Mouse (Mus musculus): ENCODE results near the gene Rnf38. TPM values are rescaled to one million over a fixed set of nuclear protein-coding genes. Genes with fewer than 3 reads are reported as not detected.

The Rnf38 gene
- polyA plus RNA-seq (2012; rRNA removed): 284 and 293 TPM in 2 replicates

DNA sequence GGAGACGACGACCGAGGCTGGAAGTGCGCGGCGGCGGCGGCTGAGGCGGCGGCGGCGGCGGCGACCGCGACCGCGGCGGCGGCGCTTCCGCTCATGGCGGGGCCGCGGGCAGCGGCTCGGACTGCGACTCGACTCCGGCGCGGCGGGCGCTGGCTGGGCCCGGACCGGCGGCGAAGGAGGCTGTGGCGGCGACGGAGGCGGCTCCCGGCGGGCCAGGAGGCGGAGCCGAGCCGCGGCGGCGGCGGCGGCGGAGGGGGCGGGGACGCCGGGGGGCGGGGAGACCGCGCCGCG is at the start of gene Rnf38:
Gene Rnf38, minus strand, starts transcription at position 77 of the 291 bp plus-strand sequence.
- no peak for DNase-seq (ENCODE audit: low read depth)
- no peak; the same call in 1 of the 2 replicates for TF ChIP-seq POLR2A (IDR thresholded peaks at IDR 0.05; ENCODE audit: borderline replicate concordance, extremely low read depth, insufficient read depth, insufficient read length, poor library complexity, severe bottlenecking)
- TF ChIP-seq CTCF (IDR thresholded peaks at IDR 0.05; ENCODE audit: borderline replicate concordance, extremely low read depth, insufficient read depth, insufficient read length): no peak

DNA sequence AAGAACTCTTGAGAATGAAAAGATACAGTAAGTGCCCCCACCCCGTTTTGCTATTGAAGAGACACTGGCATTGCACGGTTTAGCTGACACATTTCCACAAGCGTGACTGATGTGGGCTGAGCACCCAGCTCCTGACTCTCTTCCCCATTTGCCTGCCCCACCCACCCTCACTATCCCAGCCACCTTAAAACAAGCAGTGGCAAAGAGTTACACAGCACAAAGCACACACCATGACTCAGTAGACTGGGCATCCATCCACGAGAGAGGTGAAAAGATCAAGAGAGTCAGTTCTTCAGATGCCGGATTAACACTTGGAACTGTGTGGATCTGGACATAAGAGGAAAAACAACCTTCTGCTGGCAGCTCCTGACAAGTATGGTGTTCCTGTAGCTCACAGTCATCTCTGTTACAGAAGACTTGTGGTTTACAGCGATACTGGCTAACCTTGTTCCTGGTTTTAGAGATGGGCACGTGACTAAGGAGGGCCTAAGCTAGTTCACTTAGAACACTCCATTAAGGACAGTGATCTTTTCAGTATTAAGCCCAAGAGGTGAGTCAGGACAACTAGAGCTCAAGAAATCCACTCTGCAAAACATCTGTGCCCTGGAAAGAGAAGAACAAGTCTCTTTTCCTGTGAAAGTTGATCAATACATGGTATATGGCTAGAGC is 48.1 kb upstream of the Rnf38 start:
- DNase-seq (ENCODE audit: low read depth): no peak
- TF ChIP-seq POLR2A (IDR thresholded peaks at IDR 0.05; ENCODE audit: borderline replicate concordance, extremely low read depth, insufficient read depth, insufficient read length, poor library complexity, severe bottlenecking): no peak
- TF ChIP-seq CTCF (IDR thresholded peaks at IDR 0.05; ENCODE audit: borderline replicate concordance, extremely low read depth, insufficient read depth, insufficient read length): no peak

DNA sequence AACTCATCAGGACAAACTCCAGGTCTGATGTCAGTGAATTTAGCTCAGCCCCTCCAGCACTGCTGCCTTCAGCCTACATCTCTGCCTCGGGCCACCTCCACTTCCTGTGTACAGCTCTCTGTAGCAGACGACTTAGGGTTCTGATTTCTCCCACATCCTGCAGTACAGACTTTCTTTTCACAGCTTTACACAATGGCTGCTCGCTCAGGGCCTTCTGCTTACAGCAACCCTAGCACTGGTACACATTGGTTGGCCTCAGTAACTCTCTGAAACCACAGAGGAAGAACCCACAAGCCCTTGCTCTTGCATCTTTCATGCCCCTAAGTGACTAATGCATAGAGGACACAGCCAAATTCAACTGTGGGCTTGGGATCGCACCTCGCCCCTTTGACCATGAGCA is 37.5 kb upstream of the Rnf38 start:
- no peak for DNase-seq (ENCODE audit: low read depth)
- TF ChIP-seq CTCF (IDR thresholded peaks at IDR 0.05; ENCODE audit: borderline replicate concordance, extremely low read depth, insufficient read depth, insufficient read length) (no peak), POLR2A (IDR thresholded peaks at IDR 0.05; ENCODE audit: borderline replicate concordance, extremely low read depth, insufficient read depth, insufficient read length, poor library complexity, severe bottlenecking) (no peak)

DNA sequence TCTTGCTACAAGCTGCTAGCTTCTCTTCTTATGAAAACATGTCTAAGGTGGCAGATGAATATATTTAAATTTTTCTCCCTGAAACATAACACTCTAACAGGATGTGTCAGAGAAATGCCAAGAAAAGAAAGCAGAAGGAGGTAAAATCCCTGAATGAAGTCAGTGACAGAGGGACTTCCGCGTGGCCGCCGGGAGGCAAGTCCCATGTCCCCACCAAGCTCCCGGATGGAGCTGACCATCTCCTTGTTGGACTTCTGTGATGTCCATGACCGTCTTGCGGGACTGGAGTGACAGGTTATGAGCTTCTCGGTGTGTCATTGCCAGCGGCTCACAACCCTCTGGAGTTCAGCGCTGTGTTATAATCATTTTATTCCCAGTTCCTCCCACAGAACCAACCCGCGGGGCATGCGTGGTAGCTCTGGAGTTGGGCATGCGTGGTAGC is 35.8 kb upstream of the Rnf38 start:
- DNase-seq (ENCODE audit: low read depth): no peak
- TF ChIP-seq POLR2A (IDR thresholded peaks at IDR 0.05; ENCODE audit: borderline replicate concordance, extremely low read depth, insufficient read depth, insufficient read length, poor library complexity, severe bottlenecking) (no peak), CTCF (IDR thresholded peaks at IDR 0.05; ENCODE audit: borderline replicate concordance, extremely low read depth, insufficient read depth, insufficient read length) (no peak)

DNA sequence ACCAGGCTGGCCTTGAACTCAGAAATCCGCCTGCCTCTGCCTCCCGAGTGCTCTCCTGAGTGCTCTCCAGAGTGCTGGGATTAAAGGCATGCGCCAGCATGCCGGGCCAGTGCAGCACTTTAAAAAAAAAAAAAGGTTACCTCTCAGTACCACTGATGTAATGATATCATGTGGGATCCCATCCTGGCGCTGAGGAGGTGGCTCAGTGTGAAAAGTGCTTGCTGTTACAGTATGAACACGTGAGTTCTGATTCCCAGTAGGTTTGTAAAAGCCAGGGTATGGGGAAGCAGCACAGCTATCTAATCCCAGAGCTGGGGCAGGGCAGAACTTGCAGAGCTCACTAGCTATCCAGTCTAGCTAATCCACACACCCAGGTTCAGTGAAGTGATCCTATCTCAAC is 33.8 kb upstream of the Rnf38 start:
- no peak for DNase-seq (ENCODE audit: low read depth)
- TF ChIP-seq CTCF (IDR thresholded peaks at IDR 0.05; ENCODE audit: borderline replicate concordance, extremely low read depth, insufficient read depth, insufficient read length): no peak

DNA sequence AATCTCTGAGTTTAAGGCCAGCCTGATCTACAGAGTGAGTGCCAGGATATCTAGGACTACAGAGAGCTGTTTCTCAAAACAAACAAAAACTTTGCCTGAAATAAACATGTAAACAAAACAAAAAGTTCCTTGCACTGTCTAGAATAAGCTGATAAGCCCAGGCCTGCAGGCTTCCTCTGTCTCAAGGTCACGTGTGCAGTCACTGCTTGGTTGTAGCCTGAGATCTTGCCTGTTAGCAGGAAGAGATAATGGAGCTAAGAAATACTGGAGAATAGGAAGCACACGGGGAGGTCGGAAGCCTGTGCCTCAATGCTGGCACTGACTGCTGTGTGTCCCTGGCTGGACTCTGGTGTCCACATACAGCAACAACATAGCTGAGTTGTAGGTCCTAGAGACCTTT is 31.9 kb upstream of the Rnf38 start:
- no peak for TF ChIP-seq CTCF (IDR thresholded peaks at IDR 0.05; ENCODE audit: borderline replicate concordance, extremely low read depth, insufficient read depth, insufficient read length)
- TF ChIP-seq POLR2A (IDR thresholded peaks at IDR 0.05; ENCODE audit: borderline replicate concordance, extremely low read depth, insufficient read depth, insufficient read length, poor library complexity, severe bottlenecking): no peak
- DNase-seq (ENCODE audit: low read depth): no peak

DNA sequence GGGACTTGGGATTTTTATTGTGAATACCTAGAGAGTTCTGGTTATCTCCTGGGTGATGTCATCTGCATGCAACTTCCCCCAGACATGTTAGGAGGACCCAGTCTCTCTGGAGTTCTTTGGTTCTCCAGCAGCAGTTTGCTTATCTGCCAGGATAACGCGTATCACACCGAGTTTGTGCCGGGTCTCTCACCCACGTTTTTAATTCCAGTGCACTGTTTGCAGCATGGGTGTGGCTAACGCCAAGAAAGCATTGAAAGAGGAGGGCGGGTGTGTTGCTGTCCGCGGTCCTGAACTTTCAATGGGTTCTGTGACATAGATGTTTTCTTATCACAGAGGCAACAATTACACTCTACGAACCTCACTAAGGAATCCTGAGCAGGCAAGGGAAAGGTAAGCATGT is 26.7 kb upstream of the Rnf38 start:
- TF ChIP-seq POLR2A (IDR thresholded peaks at IDR 0.05; ENCODE audit: borderline replicate concordance, extremely low read depth, insufficient read depth, insufficient read length, poor library complexity, severe bottlenecking) (no peak), CTCF (IDR thresholded peaks at IDR 0.05; ENCODE audit: borderline replicate concordance, extremely low read depth, insufficient read depth, insufficient read length) (no peak)
- DNase-seq (ENCODE audit: low read depth): peak; percentile 46

DNA sequence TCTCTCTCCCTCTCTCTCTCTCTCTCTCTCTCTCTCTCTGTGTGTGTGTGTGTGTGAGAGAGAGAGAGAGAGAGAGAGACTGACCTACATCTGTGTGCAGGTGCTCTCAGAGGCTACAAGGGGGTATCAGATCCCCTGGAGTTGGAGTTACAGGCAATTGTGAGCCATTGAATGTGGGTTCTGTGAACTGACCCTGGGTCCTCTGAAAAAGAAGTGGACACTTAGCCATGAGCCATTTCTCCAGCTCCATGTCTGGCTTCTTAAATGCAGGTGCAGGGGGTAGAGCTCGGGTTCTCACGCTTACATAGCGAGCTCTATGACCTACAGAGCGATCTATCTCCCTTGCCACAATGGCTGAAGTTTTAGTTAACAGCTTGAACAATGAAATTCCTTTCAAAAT is 25.5 kb upstream of the Rnf38 start:
- no peak for DNase-seq (ENCODE audit: low read depth)
- no peak for TF ChIP-seq CTCF (IDR thresholded peaks at IDR 0.05; ENCODE audit: borderline replicate concordance, extremely low read depth, insufficient read depth, insufficient read length)
- TF ChIP-seq POLR2A (IDR thresholded peaks at IDR 0.05; ENCODE audit: borderline replicate concordance, extremely low read depth, insufficient read depth, insufficient read length, poor library complexity, severe bottlenecking): no peak

DNA sequence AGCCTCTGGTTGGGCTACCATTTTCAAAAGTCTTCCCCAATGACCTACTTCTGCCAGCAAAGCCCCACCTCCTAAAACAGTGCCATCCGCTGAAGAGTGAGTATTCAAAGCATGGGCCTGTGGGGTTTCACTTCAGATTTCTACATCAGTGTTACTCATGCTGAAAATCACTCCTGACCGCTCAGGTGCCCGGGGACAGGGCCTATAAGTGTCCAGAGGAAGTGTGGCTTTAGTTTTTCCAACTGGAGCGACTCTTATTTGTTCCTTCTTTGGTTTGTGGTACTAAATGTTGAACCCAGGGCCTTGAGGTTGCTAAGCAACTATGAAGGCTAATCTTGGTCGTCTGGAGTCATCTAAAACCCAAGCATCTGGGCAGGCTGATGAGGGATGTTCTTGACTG is 21.0 kb upstream of the Rnf38 start:
- no peak for DNase-seq (ENCODE audit: low read depth)
- no peak for TF ChIP-seq POLR2A (IDR thresholded peaks at IDR 0.05; ENCODE audit: borderline replicate concordance, extremely low read depth, insufficient read depth, insufficient read length, poor library complexity, severe bottlenecking)
- no peak for TF ChIP-seq CTCF (IDR thresholded peaks at IDR 0.05; ENCODE audit: borderline replicate concordance, extremely low read depth, insufficient read depth, insufficient read length)

DNA sequence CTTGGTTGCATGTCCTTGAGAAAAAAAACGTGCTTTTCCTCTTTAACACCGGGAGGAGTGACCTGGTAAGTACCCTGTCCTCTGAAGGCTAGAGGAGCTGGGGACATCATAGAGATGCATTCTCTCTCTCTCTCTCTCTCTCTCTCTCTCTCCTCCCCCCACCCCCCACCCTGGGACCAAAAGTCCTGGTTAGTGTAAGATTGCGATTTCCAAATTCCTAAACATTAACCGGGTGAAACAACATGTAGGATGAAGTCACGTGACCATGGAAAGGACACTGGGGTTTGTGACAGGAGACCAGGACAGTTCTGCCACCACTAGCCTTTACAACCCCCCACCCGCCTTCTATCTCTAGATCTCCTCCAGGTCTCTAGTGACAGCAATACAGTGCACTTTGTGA is 19.6 kb upstream of the Rnf38 start:
- no peak for DNase-seq (ENCODE audit: low read depth)
- TF ChIP-seq POLR2A (IDR thresholded peaks at IDR 0.05; ENCODE audit: borderline replicate concordance, extremely low read depth, insufficient read depth, insufficient read length, poor library complexity, severe bottlenecking): no peak
- no peak for TF ChIP-seq CTCF (IDR thresholded peaks at IDR 0.05; ENCODE audit: borderline replicate concordance, extremely low read depth, insufficient read depth, insufficient read length)

DNA sequence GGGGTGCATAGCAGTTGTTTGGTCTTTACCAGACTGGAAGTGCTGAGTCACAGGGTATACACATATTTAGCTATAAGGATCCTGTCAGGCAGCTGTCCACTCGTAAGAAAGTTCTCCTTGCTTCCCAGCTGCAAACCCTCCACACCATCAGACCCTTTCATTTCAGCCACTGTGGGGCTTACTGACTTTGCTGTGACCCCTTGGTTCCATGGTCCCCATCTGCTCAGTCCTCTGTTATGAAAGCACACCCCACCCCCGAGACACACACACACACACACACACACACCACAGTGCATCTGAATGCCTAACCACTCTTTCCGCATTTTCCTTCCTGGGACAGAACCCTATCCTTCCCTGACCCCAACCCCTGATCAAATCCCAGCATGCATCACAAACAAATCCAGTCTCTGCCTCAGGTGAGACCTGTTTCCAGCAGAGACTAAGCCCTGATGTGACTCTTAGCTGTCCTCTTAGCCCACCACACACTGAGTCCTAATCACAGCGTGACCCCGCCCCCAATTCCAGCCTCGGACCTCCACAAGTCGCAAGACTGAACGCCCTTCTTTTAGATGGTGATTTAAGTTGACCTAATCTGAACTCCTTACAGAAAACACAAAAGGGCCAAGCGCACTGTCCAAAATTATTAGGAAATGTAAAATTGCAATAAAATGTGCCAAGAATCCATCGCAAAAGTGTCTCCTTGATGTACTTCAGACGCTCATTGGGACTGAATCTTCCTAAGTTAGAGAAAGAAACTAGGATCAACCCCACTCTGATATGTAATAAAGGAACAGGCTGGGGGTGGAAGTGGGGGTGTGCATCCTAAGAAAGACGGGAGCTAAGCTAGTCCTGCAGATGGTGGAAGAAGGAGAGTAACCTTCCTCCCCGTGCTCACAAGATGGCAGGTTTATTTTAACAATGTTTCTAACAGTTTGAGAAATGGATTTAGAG is 18.7 kb upstream of the Rnf38 start:
- no peak for DNase-seq (ENCODE audit: low read depth)
- TF ChIP-seq CTCF (IDR thresholded peaks at IDR 0.05; ENCODE audit: borderline replicate concordance, extremely low read depth, insufficient read depth, insufficient read length) (no peak), POLR2A (IDR thresholded peaks at IDR 0.05; ENCODE audit: borderline replicate concordance, extremely low read depth, insufficient read depth, insufficient read length, poor library complexity, severe bottlenecking) (no peak)

DNA sequence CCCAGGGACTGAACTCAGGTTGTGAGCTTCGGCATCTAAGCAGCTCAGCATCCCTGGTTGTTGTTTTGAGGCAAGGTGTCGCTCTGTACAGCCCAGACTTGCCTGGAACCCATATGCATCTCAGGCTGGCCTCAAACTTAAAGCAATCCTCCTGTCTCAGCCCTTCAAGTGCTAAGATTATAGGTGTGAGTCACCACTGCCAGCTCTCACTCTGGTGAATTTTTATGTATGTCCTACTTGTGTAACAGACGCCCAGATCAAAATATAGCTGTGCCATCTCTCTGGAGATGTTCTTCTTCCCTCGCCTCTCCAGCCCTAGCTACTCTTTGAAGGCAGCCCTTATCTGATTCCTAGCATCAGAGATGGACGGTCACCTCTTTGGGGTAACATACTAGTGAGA is 17.9 kb upstream of the Rnf38 start:
- TF ChIP-seq CTCF (IDR thresholded peaks at IDR 0.05; ENCODE audit: borderline replicate concordance, extremely low read depth, insufficient read depth, insufficient read length) (no peak), POLR2A (IDR thresholded peaks at IDR 0.05; ENCODE audit: borderline replicate concordance, extremely low read depth, insufficient read depth, insufficient read length, poor library complexity, severe bottlenecking) (no peak)
- DNase-seq (ENCODE audit: low read depth): no peak
